Mouse (Mus musculus) midbrain, embryonic 14.5 days (tissue): ENCODE results near the gene Btg4. TPM values are rescaled to one million over a fixed set of nuclear protein-coding genes. Genes with fewer than 3 reads are reported as not detected.
"Not testable (repeated sequence)": the region's sequence is repeated elsewhere in the genome, so short reads cannot be mapped to it uniquely, and the experiment has no call there.

Experiments used
- ATAC-seq: fragments of 200-750 bp; cut with Nextera tagmentation; 2 replicates; pipeline ENCODE4 v1.8.0; 2017; ENCODE audit warnings: moderate number of reproducible peaks, moderate library complexity; ENCODE audit not compliant: low FRiP score, low TSS enrichment
- DNase-seq: peaks from one replicate; pipeline ENCODE4 v3.0.0-alpha.2; 2015
- H3K27ac ChIP-seq: fragments of 300-500 bp; sonication (generic); replicated peaks from 2 replicates; pipeline ENCODE4 v1.5.1; 2014; ENCODE audit warnings: mild to moderate bottlenecking, low read depth, low read length, moderate library complexity
- H3K27me3 ChIP-seq: fragments of 300-500 bp; sonication (generic); 2 replicates; pipeline ENCODE4 v1.6.1; 2014; ENCODE audit warnings: low read length, control low read depth, mixed read lengths; ENCODE audit not compliant: control insufficient read depth, insufficient read depth
- H3K36me3 ChIP-seq: fragments of 300-500 bp; sonication (generic); 2 replicates; pipeline ENCODE4 v1.6.1; 2014; ENCODE audit warnings: low read length, control low read depth; ENCODE audit not compliant: control insufficient read depth, insufficient read depth
- H3K4me1 ChIP-seq: fragments of 300-500 bp; sonication (generic); 2 replicates; pipeline ENCODE4 v1.6.1; 2014; ENCODE audit warnings: mild to moderate bottlenecking, antibody characterized with exemption, low read length, control low read depth; ENCODE audit not compliant: control insufficient read depth, insufficient read depth
- H3K4me2 ChIP-seq: fragments of 300-500 bp; sonication (generic); 2 replicates; pipeline ENCODE4 v1.6.1; 2014; ENCODE audit warnings: mild to moderate bottlenecking, low read length, moderate library complexity
- H3K4me3 ChIP-seq: fragments of 300-500 bp; sonication (generic); replicated peaks from 2 replicates; pipeline ENCODE4 v1.5.1; 2014; ENCODE audit warnings: low read depth, low read length
- H3K9ac ChIP-seq: fragments of 300-500 bp; sonication (generic); replicated peaks from 2 replicates; pipeline ENCODE4 v1.6.1; 2014; ENCODE audit warnings: mild to moderate bottlenecking, low read length, moderate library complexity
- H3K9me3 ChIP-seq: fragments of 300-500 bp; sonication (generic); 2 replicates; pipeline ENCODE4 v1.6.1; 2016; ENCODE audit warnings: low read length, control low read depth, mixed read lengths; ENCODE audit not compliant: control insufficient read depth
- WGBS: fragments of 180-500 bp; shearing (Covaris S2); extraction: QIAGEN DNeasy Blood & Tissue Kit; methylation state at CpG from one replicate; pipeline ENCODE4 v1.1.7; 2014; 5-methylcytosine and 5-hydroxymethylcytosine counted together
- polyA plus RNA-seq: library from polyadenylated mRNA; unstranded; fragments of >200 nt; fragmentation: Nextera tagmentation; extraction: Ambion mirVana; gene quantifications from 2 replicates; pipeline ENCODE4 v1.2.1, GENCODE M21; 2014

Gene Btg4
- polyA plus RNA-seq, 1 experiment from 2014 or later = not detected

DNA sequence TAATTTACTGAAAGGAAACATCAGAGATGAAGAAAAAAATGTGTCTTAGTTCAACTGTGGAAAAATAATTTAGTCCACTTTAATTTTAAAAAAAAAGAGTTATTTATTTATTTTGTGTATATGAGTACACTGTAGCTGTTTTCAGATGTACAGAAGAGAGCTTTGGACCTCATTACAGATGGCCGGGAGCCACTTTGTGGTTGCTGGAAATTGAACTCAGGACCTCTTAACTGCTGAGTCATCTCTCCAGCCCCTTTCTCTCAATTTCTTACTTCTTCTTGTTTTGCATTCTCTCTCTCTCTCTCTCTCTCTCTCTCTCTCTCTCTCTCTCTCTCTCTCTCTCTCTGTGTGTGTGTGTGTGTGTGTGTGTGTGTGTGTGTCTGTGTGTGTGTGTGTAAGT, 78.7 kb downstream of the Btg4 start:
- H3K27me3 ChIP-seq, H3K4me3 ChIP-seq, DNase-seq, ATAC-seq, H3K27ac ChIP-seq, H3K36me3 ChIP-seq, H3K4me2 ChIP-seq, H3K4me1 ChIP-seq, H3K9ac ChIP-seq, H3K9me3 ChIP-seq: not testable (repeated sequence)
- 90% methylated on average over 1 of the region's 1 CpGs for WGBS

DNA sequence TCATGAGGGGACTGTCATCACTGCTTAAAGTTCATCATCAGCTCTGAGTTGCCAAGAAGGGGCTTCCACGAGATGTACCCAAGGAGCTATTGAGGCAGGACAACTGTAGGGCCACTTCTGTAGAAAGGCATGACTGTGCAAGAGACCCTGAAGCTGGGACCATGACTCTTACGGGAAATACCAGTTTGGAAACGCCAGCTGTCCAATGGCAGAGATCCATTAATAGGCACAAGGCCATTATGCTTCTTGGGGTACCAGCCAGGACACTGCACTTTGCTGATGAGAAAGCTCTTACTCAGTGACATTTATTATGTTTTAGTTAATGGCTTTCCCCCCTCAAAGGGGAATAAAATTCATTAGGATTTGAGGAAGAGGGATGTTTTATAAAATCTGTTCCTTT, 80.0 kb downstream of the Btg4 start:
- WGBS = 87% methylated on average over 3 of the region's 3 CpGs
- H3K9ac ChIP-seq = no peak overlapping the region
- no peaks in the 10 kb centered on the region for H3K4me1 ChIP-seq
- no peak for ATAC-seq
- DNase-seq = no peak
- no peak overlapping the region for H3K4me3 ChIP-seq
- H3K27ac ChIP-seq = no peak overlapping the region
- H3K9me3 ChIP-seq = no peaks in the 10 kb centered on the region
- H3K27me3 ChIP-seq = no peaks in the 10 kb centered on the region
- H3K4me2 ChIP-seq = no peak overlapping the region
- no peaks in the 10 kb centered on the region for H3K36me3 ChIP-seq

DNA sequence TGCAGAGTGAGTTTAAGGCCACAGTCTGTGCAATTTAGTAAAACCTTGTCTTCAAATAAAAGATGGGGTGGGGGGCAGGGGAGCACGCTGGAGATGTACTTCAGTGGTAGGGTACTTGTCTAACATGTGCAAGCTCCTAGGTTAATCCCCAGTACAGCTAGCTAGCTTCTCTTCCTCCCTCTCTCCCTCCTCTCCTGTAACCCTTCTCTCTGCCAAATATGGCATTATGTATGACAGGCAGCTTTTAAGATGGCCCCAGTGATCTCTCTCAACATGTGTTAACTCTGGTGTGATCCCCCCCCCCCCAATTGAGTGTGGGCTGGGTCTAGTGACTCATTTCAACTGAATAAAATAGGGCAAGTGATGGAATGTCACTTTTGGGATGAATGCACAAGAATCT, 82.7 kb downstream of the Btg4 start:
- Histone ChIP-seq H3K4me2 (no peak overlapping the region), H3K27me3 (no peaks in the 10 kb centered on the region), H3K9me3 (no peaks in the 10 kb centered on the region), H3K4me3 (no peak overlapping the region), H3K36me3 (no peaks in the 10 kb centered on the region), H3K9ac (no peak overlapping the region), H3K4me1 (no peaks in the 10 kb centered on the region), H3K27ac (no peak overlapping the region)
- DNase-seq (no peak), ATAC-seq (no peak)
- WGBS = 96% methylated on average over 1 of the region's 1 CpGs

DNA sequence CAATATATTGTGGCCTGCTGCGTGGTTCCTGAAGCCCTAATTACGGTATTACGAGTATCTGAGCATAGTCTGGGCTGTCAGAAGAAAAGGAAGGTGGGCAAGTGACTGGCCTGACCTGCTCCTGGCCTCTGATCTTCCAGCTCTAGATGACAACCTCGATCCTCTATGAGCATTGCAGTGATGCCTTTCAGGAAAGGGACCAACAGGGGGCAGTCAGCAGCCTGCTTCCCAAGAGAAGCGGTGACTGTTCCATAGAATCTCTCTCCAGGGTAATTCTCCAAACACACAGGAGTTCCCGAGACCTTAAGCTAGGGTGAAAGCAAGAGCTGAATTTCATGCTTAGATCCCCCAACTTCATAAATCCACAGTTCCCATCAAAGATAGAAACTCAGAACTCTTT, 83.5 kb downstream of the Btg4 start:
- no peak for DNase-seq
- Histone ChIP-seq H3K9ac (no peak overlapping the region), H3K4me3 (no peak overlapping the region), H3K36me3 (no peaks in the 10 kb centered on the region), H3K4me1 (no peaks in the 10 kb centered on the region), H3K9me3 (no peaks in the 10 kb centered on the region), H3K4me2 (no peak overlapping the region), H3K27ac (no peak overlapping the region), H3K27me3 (no peaks in the 10 kb centered on the region)
- WGBS = 75% methylated on average over 6 of the region's 6 CpGs
- ATAC-seq = no peak

DNA sequence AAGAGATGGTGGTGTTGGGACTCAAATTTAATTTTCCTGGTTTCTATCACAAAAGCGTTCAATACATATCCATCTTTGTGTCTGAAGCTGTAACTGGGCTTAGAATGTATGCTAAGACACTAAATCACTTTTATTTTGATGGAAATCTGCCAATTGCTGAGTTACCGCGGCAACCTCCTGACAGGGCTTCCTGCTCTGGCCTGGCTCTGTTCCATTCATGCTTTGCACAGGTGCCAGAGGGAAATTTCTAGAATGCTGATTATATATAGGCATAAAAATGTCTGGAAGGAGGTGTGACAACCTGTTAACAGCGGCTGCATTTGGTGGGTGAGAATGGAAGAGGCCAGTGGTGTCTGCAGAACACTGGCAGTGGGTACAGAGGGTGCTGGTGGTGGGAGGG, 85.8 kb downstream of the Btg4 start:
- Histone ChIP-seq H3K4me3 (no peak overlapping the region), H3K27me3 (no peaks in the 10 kb centered on the region), H3K27ac (no peak overlapping the region), H3K9me3 (no peaks in the 10 kb centered on the region), H3K9ac (no peak overlapping the region), H3K4me2 (no peak overlapping the region), H3K36me3 (no peaks in the 10 kb centered on the region), H3K4me1 (no peaks in the 10 kb centered on the region)
- DNase-seq = peak; percentile 59
- no peak for ATAC-seq
- 81% methylated on average over 4 of the region's 4 CpGs for WGBS

DNA sequence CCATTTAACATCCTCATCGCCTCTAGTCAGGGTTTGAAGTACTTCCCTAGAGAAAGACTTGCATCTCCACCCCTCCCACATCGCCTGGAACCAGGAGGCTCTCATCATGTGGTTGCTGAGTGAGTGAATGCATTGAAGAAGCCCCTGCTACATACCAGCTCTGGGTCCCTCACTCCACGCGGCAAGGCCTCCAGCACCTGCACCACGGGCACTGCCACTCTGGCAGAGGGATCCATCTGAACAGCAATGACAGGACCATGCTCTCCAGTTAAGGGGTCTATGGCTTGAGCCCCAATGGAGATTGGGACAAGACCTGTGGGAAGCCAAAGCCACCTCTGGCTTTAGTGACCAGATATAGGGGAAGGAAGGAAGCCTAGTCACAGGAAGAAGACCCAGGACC, 86.6 kb downstream of the Btg4 start:
- 91% methylated on average over 5 of the region's 5 CpGs for WGBS
- no peaks in the 10 kb centered on the region for H3K4me1 ChIP-seq
- ATAC-seq (no peak), DNase-seq (no peak)
- H3K36me3 ChIP-seq = no peaks in the 10 kb centered on the region
- H3K27ac ChIP-seq = no peak overlapping the region
- no peaks in the 10 kb centered on the region for H3K9me3 ChIP-seq
- H3K4me2 ChIP-seq = no peak overlapping the region
- H3K9ac ChIP-seq = no peak overlapping the region
- no peak overlapping the region for H3K4me3 ChIP-seq
- no peaks in the 10 kb centered on the region for H3K27me3 ChIP-seq

DNA sequence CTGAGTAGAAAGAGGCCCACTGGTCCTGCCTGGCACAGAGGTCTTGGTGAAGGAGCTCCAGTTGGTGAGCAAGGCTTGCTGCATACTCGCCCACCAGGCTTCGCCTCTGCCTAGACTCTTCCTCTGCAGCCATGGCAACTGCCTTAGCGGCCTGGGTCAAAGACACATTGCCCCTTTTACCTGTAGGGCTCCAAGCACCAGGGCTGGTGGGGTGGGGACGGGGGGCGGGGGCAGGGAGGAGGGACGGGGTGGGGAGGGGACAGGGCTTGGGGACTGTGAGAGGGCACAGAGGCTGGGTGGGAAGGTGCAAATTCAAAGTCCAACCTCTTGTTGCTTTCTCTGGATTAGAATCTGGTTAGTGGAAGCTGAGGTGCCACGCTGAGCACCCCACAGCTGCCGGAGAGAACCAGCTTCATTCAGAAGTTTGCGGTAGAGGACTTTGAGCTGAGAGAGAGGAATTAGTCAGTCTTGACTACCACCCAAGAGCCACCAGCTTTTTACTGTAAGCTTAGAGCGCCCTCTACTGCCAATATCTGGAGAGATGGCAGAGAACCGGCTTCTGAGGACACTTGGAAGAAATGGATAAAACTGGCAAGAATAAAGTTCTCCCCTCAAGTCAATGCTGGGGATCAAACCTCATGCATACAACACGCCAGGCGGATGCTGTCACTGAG, 91.5 kb downstream of the Btg4 start:
- H3K4me3 ChIP-seq = no peak overlapping the region
- WGBS = 15% methylated on average over 13 of the region's 13 CpGs
- DNase-seq = peak; percentile 93
- 0 out of 2 replicates have a peak overlapping the region, but pooled peaks have one; percentile 10 for H3K4me2 ChIP-seq
- no peak overlapping the region for H3K27ac ChIP-seq
- H3K36me3 ChIP-seq = no peaks in the 10 kb centered on the region
- ATAC-seq = 0 out of 2 replicates have a peak, but pooled peaks have one; percentile 20
- no peaks in the 10 kb centered on the region for H3K4me1 ChIP-seq
- H3K27me3 ChIP-seq = no peaks in the 10 kb centered on the region
- no peak overlapping the region for H3K9ac ChIP-seq
- H3K9me3 ChIP-seq = no peaks in the 10 kb centered on the region

DNA sequence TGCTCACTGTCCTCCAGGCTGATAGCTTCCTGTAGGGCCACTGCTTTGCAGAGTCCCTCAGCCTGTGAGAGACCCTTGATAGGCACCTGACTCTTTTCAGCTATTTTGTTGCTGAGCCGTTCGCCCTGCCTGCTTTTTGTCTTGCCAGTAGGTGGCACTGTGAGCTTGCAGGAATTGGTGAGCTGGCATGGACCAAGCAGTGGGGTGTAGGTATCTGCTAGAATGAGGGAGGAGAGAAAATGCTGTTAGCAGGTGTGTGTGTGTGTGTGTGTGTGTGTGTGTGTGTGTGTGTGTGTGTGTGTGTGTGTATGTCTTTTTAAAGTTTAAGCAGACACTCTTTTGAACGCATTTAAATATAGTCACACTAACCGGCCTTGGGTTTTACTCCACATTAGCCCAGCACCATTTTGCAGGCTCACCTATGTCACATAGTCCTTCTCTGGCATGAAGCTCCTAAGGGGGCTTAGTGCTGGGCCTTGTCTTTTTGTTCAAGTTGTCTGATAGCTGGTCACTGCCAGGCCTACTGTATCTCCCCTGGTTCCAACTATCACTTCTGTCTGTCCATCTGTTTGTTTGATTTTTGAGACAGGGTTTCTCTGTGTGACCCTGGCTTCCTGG, 101.2 kb downstream of the Btg4 start:
- Histone ChIP-seq H3K4me2 (no peak overlapping the region), H3K9me3 (no peaks in the 10 kb centered on the region), H3K27ac (no peak overlapping the region), H3K4me3 (no peak overlapping the region), H3K27me3 (peaks cover 3% of the 10 kb centered on the region; the same call in 1 of the 2 replicates), H3K36me3 (no peaks in the 10 kb centered on the region), H3K9ac (no peak overlapping the region), H3K4me1 (no peaks in the 10 kb centered on the region)
- WGBS = 32% methylated on average over 4 of the region's 4 CpGs
- ATAC-seq (peak; percentile 68), DNase-seq (peak; percentile 90)

DNA sequence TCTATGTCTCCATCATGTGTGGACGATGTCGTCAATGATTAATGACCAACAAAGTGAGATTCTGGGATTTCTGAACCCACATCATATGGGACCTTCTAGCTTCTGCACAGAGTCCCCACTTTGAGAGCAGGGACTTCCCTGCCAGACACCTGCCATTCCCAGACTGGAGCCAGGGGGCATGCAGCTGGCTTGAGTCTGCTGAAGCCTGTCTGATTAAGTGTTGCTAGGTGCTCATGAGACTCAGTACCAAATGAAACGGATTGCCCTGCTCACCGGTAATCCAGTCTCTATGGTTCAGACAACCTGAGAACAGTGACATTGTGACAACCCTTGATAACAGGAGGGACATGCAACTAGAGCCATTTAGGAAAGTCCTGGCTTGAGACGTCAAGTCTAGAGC, 103.3 kb downstream of the Btg4 start:
- ATAC-seq = no peak
- no peak for DNase-seq
- Histone ChIP-seq H3K4me2 (no peak overlapping the region), H3K9ac (no peak overlapping the region), H3K27me3 (peaks cover 3% of the 10 kb centered on the region; the same call in 1 of the 2 replicates), H3K36me3 (no peaks in the 10 kb centered on the region), H3K4me1 (no peaks in the 10 kb centered on the region), H3K27ac (no peak overlapping the region), H3K9me3 (no peaks in the 10 kb centered on the region), H3K4me3 (no peak overlapping the region)
- 90% methylated on average over 5 of the region's 5 CpGs for WGBS
